In the genomic region with DNA sequence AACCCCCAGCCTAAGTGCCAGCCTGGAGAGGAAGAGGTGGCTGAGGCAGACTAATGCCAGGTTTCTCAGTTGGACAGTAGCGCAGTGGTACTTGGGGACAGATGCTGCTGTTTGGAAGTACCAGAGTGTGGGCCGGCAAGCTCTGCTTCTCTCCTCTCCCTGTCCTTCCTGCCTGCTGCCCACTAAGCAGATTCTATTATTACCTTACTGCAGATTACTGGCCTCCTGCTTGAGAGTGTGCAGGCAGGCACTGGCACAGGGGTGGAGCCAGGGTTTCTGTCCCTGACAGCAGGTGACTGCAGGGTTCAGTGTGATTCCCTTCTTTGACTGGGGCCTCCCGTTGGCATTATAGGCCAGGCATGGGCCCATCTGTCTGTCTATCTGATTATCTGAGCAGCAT, we compare ENCODE assay signal across 11 mouse cellular contexts. TPM values are rescaled to one million over a fixed set of nuclear protein-coding genes. Genes with fewer than 3 reads are reported as not detected.
DNase-seq lines count a peak whose midpoint lies in the region; ATAC-seq lines count a peak whose summit lies in the region.
"Had no signal": no experiment of that assay in that cellular context is flagged by ENCODE, and none has a peak within 500 bp of the region (broad histone marks: within the 10 kb centered on the region; RNA-seq: fewer than 3 reads in every experiment).

No protein-coding gene starts in this region.

- intact Hi-C loops in left cerebral cortex, postnatal 36 days (cut with DNase I) = no loop called here
- intact Hi-C loops in left cerebral cortex, postnatal 14 days (cut with DNase I) = no loop called here

- ATAC-seq in monocyte, adult 5-6 weeks (replicated peaks; ENCODE audit: insufficient number of reproducible peaks, low FRiP score, low TSS enrichment, poor library complexity, severe bottlenecking) = no peak
- ATAC-seq in erythroblast, adult 5-6 weeks (replicated peaks; ENCODE audit: low FRiP score, poor library complexity, severe bottlenecking) = no peak

- DNase-seq in frontal cortex, postnatal 36 days (ENCODE audit: low spot score in 2 of 2) = peak; percentile 54 to 65
- no peak for DNase-seq in frontal cortex, postnatal 25 days (ENCODE audit: low spot score in 2 of 2)
- DNase-seq in left cerebral cortex, postnatal 36 days (ENCODE audit: low spot score in 2 of 2) = peak; percentile 61 to 68
- no peak for DNase-seq in left cerebral cortex, postnatal 14 days (ENCODE audit: low spot score in 2 of 2)
- DNase-seq in brain, adult 2 months (ENCODE audit: low read depth, low spot score) = peak; percentile 84
- peak; percentile 80 for DNase-seq in cerebellum, adult 9-11 months
- DNase-seq: heart, adult 2 months; heart, postnatal 14 days; layer of hippocampus, adult 9-11 months had no signal

RNA-seq across cellular contexts. Expression of a gene that starts 11.9 kb away (rescaled TPM):
- total RNA-seq in left cerebral cortex, postnatal 36 days (2021) = 100 to 1,000 TPM; 229 to 232 TPM
- total RNA-seq in left cerebral cortex, postnatal 14 days (2021) = 100 to 1,000 TPM; 200 to 202 TPM
- total RNA-seq in monocyte, adult 5-6 weeks (2017) = 0.53 TPM in 1 of 3 replicates, not detected in the others
- total RNA-seq in erythroblast, adult 5-6 weeks (2015; ENCODE audit: low replicate concordance) = not detected in 2 replicates
- total RNA-seq in erythroblast, adult 5-6 weeks (2017; ENCODE audit: low replicate concordance) = not detected in 2 replicates

RNA-seq across cellular contexts. Expression of a gene that starts 43.2 kb away (rescaled TPM):
- total RNA-seq in left cerebral cortex, postnatal 36 days (2021) = 100 to 1,000 TPM; 131 to 140 TPM
- total RNA-seq in left cerebral cortex, postnatal 14 days (2021) = 100 to 1,000 TPM; 142 to 160 TPM
- total RNA-seq in monocyte, adult 5-6 weeks (2017) = 36.8 to 53.8 TPM (median 38.2 TPM) in 3 replicates
- total RNA-seq in erythroblast, adult 5-6 weeks (2015; ENCODE audit: low replicate concordance) = 7.3 and 25.5 TPM in 2 replicates
- total RNA-seq in erythroblast, adult 5-6 weeks (2017; ENCODE audit: low replicate concordance) = 16.4 and 19.4 TPM in 2 replicates

Comparison
In these comparisons a context has a peak if more than half of its experiments do, and no peak if none do; other contexts are left out.
1. DNase-seq: peak in frontal cortex, postnatal 36 days (2 of 2), left cerebral cortex, postnatal 36 days (2 of 2), brain, adult 2 months (single experiment) and cerebellum, adult 9-11 months (single experiment); none in frontal cortex, postnatal 25 days (0 of 2) and left cerebral cortex, postnatal 14 days (0 of 2).
2. RNA of a gene that starts 11.9 kb away (total RNA-seq): 229 to 232 TPM in left cerebral cortex, postnatal 36 days and 200 to 202 TPM in left cerebral cortex, postnatal 14 days; not detected in erythroblast, adult 5-6 weeks and 0.53 TPM in monocyte, adult 5-6 weeks; every median in the first group is over 100 times any median in the second.